Mouse (Mus musculus): ENCODE data around the gene 4930578C19Rik. TPM values are rescaled to one million over a fixed set of nuclear protein-coding genes. Genes with fewer than 3 reads are reported as not detected.
"Not testable (repeated sequence)": the region's sequence is repeated elsewhere in the genome, so short reads cannot be mapped to it uniquely, and the experiment has no call there.

4930578C19Rik gene
- polyA plus RNA-seq (2017; shearing (Covaris generic)): not detected

- no peak for ATAC-seq
Measured at GRCm38 (mm10) chrX:18461198-18461601, at the start of gene 4930578C19Rik. 4930578C19Rik (minus strand) TSS chrX:18461397.

GRCm38 (mm10) chrX:18467690-18468089, 6.5 kb upstream of the 4930578C19Rik start:
- no peak for ATAC-seq

GRCm38 (mm10) chrX:18462879-18463278, 1.7 kb upstream of the 4930578C19Rik start:
- ATAC-seq: no peak

GRCm38 (mm10) chrX:18451559-18451958, 9.6 kb downstream of the 4930578C19Rik start:
- no peak for ATAC-seq

- no peak for ATAC-seq
Measured at GRCm38 (mm10) chrX:18442066-18442465, 19.1 kb downstream of the 4930578C19Rik start.

- no peak for ATAC-seq
Measured at GRCm38 (mm10) chrX:18425451-18425850, 35.7 kb downstream of the 4930578C19Rik start.

- ATAC-seq: no peak
Measured at GRCm38 (mm10) chrX:18423206-18423605, 38.0 kb downstream of the 4930578C19Rik start.

- no peak for ATAC-seq
Measured at GRCm38 (mm10) chrX:18420161-18420784, 40.9 kb downstream of the 4930578C19Rik start.

GRCm38 (mm10) chrX:18418977-18419376, 42.2 kb downstream of the 4930578C19Rik start:
- ATAC-seq: no peak

- no peak for ATAC-seq
Measured at GRCm38 (mm10) chrX:18414560-18414959, 46.6 kb downstream of the 4930578C19Rik start.

GRCm38 (mm10) chrX:18411071-18411840, 49.9 kb downstream of the 4930578C19Rik start:
- no peak for ATAC-seq

- no peak for ATAC-seq
Measured at GRCm38 (mm10) chrX:18409598-18409997, 51.6 kb downstream of the 4930578C19Rik start.

- ATAC-seq: no peak
Measured at GRCm38 (mm10) chrX:18402296-18402695, 58.9 kb downstream of the 4930578C19Rik start.

GRCm38 (mm10) chrX:18396700-18397099, 64.5 kb downstream of the 4930578C19Rik start:
- no peak for ATAC-seq

GRCm38 (mm10) chrX:18384181-18384580, 77.0 kb downstream of the 4930578C19Rik start:
- not testable (repeated sequence) for ATAC-seq

Data from activated CD4-positive, CD25-positive, alpha-beta regulatory T cell, adult 4 months (primary cell).